Mouse (Mus musculus) liver, embryonic 14.5 days (tissue): ENCODE data around the gene Marf1.

Source experiments
- CTCF ChIP-seq: IDR thresholded peaks from 2 replicates; pipeline ENCODE4 v1.5.1; 2016; ENCODE audit warnings: antibody characterized with exemption, low read depth, control low read depth
- EP300 ChIP-seq: IDR thresholded peaks from 2 replicates; pipeline ENCODE4 v1.6.1; 2016; ENCODE audit warnings: antibody characterized with exemption, low read depth

GRCm38 (mm10) chr16:14130796-14131195 lies 32.4 kb downstream of the Marf1 start:
- TF ChIP-seq EP300 (no peak), CTCF (no peak)
